Mouse (Mus musculus): ENCODE data around the gene Slc25a22. TPM values are rescaled to one million over a fixed set of nuclear protein-coding genes. Genes with fewer than 3 reads are reported as not detected.
A peak's percentile ranks its signal among the peaks of the same experiment; 100 is the strongest.

Slc25a22 gene
- total and polyA plus RNA-seq, 3 experiments: 55.8 to 85.8 (median 72.6) TPM

- Histone ChIP-seq H3K79me2 (replicated peaks; ENCODE audit: control insufficient read depth, insufficient read depth, low read length) (no peaks in the 10 kb centered on the region), H3K9ac (ENCODE audit: low read depth, low read length) (peak within 1 kb of the TSS; percentile 19; the same call in 1 of the 2 replicates), H3K36me3 (ENCODE audit: control insufficient read depth, insufficient read depth, low read length) (peaks cover 7% of the 10 kb centered on the region), H3K4me3 (peak within 1 kb of the TSS; percentile 45), H3K4me1 (ENCODE audit: control insufficient read depth, insufficient read depth, low read length) (peaks cover 5% of the 10 kb centered on the region), H3K27ac (peak within 1 kb of the TSS; percentile 8; the same call in 1 of the 2 replicates), H3K27me3 (ENCODE audit: control insufficient read depth, insufficient read depth, low read length) (no peaks in the 10 kb centered on the region)
- TF ChIP-seq EP300 (IDR thresholded peaks at IDR 0.05; ENCODE audit: insufficient read depth, low read depth, low read length) (no peak), POLR2A (IDR thresholded peaks at IDR 0.05; ENCODE audit: insufficient read depth, low read depth, low read length) (peak; percentile 60), CTCF (IDR thresholded peaks at IDR 0.05) (no peak)
- WGBS: under 1% methylated on average over 25 of the region's 25 CpGs
- peak; percentile 80 to 83 for DNase-seq
- intact Hi-C loops (cut with DNase I): no loop called here
These were observed 6.1 kb upstream of the Slc25a22 start, which contains the start of gene Pidd1 for GRCm38 (mm10) chr7:141443828-141444237. Gene Pidd1, minus strand, starts transcription at chr7:141444025.

DNA sequence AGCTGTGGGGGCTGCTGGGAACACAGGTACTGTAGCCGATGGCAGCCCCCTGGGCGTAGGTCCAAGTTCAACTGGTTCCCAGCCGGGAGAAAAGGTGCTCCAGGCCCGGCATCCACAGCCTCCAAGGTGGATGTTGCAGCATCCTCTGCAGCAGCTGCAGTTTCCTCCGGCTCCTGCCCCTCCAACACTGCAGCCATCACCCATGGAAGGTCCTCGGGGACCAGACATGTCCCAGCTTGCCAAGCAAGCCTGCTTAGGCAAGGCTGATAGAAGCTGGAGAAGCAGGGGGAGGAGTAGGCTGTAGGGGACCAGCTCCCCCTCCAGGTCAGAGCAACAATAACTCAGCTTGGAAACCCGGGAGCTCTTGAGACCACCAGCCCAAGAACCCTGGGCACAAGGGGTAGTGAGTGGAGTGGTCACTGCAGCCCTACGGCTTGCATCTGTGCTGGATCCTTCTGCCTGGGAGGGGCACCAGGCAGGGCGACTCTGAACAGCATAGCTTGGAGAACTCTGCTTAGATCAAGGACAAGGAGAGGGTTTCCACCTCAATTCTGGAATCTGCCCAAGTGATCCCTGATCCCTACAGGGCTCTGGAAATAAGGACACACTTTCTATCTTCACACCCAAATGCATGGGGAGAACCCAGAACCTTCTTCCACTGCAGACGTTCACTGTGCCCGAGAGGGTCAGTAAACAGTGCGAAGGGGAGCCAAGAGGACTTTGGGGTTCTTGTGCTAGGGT, 5.6 kb upstream of the Slc25a22 start:
- intact Hi-C loops (cut with DNase I): no loop called here
- peaks cover 3% of the 10 kb centered on the region for H3K4me1 ChIP-seq (ENCODE audit: control insufficient read depth, insufficient read depth, low read length)
- 16% methylated on average over 12 of the region's 12 CpGs for WGBS
- H3K4me3 ChIP-seq: peak overlapping the region; percentile 45
- no peaks in the 10 kb centered on the region for H3K27me3 ChIP-seq (ENCODE audit: control insufficient read depth, insufficient read depth, low read length)
- TF ChIP-seq CTCF (IDR thresholded peaks at IDR 0.05) (peak; percentile 24; the same call in 1 of the 2 replicates), EP300 (IDR thresholded peaks at IDR 0.05; ENCODE audit: insufficient read depth, low read depth, low read length) (no peak)
- H3K9ac ChIP-seq (ENCODE audit: low read depth, low read length): no peak overlapping the region; the same call in 1 of the 2 replicates
- no peaks in the 10 kb centered on the region for H3K79me2 ChIP-seq (replicated peaks; ENCODE audit: control insufficient read depth, insufficient read depth, low read length)
- peaks cover 2% of the 10 kb centered on the region for H3K36me3 ChIP-seq (ENCODE audit: control insufficient read depth, insufficient read depth, low read length)
- H3K27ac ChIP-seq: no peak overlapping the region
- DNase-seq: peak in 1 of 2 experiments; percentile 27

DNA sequence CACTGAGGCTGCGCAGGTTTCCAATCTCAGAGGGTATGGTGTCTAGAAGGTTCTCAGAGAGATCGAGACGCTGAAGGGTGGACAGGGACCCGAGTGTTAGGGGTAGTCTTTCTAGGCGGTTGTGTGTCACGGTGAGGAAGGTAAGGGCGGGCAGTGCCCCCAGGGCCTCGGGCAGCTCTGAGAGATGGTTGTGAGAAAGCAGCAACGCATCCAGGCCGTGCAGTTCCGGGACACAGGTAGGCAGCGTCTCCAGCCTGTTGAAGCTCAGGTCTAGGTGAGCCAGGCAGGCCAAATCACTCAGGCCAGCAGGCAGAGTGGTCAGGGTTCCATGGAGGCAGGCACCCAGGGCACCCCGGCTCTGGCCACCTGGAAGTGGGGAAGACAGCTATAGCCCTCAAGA, 4.5 kb upstream of the Slc25a22 start:
- H3K4me3 ChIP-seq: no peak overlapping the region

DNA sequence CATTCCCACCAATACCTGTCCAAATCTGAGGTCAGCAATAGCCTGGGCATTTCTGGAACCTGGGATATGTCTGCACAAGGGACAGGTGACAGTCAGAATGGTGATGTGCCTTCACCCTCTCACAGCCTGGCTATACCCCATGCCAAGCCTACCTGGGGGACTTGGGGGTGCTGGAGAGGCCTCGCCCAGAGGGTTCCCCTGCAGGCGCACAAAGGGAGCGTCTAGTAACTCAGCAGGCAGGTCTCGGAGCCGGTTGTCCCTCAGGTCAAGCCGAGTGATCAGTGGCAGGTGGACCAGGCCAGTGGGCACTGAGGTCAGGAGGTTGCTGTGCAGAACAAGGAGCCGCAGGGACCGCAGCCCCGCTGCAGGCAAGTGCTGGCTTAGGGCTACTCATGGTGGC, 3.8 kb upstream of the Slc25a22 start:
- H3K27ac ChIP-seq: no peak overlapping the region
- 96% methylated on average over 9 of the region's 9 CpGs for WGBS
- H3K79me2 ChIP-seq (replicated peaks; ENCODE audit: control insufficient read depth, insufficient read depth, low read length): no peaks in the 10 kb centered on the region
- DNase-seq: peak in 1 of 2 experiments; percentile 19
- H3K4me1 ChIP-seq (ENCODE audit: control insufficient read depth, insufficient read depth, low read length): peaks cover 1% of the 10 kb centered on the region
- TF ChIP-seq POLR2A (IDR thresholded peaks at IDR 0.05; ENCODE audit: insufficient read depth, low read depth, low read length) (no peak), EP300 (IDR thresholded peaks at IDR 0.05; ENCODE audit: insufficient read depth, low read depth, low read length) (no peak), CTCF (IDR thresholded peaks at IDR 0.05) (no peak)
- no peaks in the 10 kb centered on the region for H3K36me3 ChIP-seq (ENCODE audit: control insufficient read depth, insufficient read depth, low read length)
- H3K27me3 ChIP-seq (ENCODE audit: control insufficient read depth, insufficient read depth, low read length): no peaks in the 10 kb centered on the region
- H3K9ac ChIP-seq (ENCODE audit: low read depth, low read length): no peak overlapping the region
- intact Hi-C loops (cut with DNase I): no loop called here
- H3K4me3 ChIP-seq: no peak overlapping the region

More for the DNA sequence above, 4.5 kb upstream of the Slc25a22 start:
- Histone ChIP-seq H3K9ac (ENCODE audit: low read depth, low read length) (no peak overlapping the region), H3K27me3 (ENCODE audit: control insufficient read depth, insufficient read depth, low read length) (no peaks in the 10 kb centered on the region), H3K36me3 (ENCODE audit: control insufficient read depth, insufficient read depth, low read length) (no peaks in the 10 kb centered on the region), H3K4me1 (ENCODE audit: control insufficient read depth, insufficient read depth, low read length) (peaks cover 3% of the 10 kb centered on the region), H3K79me2 (replicated peaks; ENCODE audit: control insufficient read depth, insufficient read depth, low read length) (no peaks in the 10 kb centered on the region), H3K27ac (no peak overlapping the region)
- WGBS: 95% methylated on average over 13 of the region's 13 CpGs
- no peak for TF ChIP-seq POLR2A (IDR thresholded peaks at IDR 0.05; ENCODE audit: insufficient read depth, low read depth, low read length)
- TF ChIP-seq CTCF (IDR thresholded peaks at IDR 0.05): no peak
- no peak for TF ChIP-seq EP300 (IDR thresholded peaks at IDR 0.05; ENCODE audit: insufficient read depth, low read depth, low read length)
- DNase-seq: peak in 1 of 2 experiments; percentile 14
- intact Hi-C loops (cut with DNase I): no loop called here

DNA sequence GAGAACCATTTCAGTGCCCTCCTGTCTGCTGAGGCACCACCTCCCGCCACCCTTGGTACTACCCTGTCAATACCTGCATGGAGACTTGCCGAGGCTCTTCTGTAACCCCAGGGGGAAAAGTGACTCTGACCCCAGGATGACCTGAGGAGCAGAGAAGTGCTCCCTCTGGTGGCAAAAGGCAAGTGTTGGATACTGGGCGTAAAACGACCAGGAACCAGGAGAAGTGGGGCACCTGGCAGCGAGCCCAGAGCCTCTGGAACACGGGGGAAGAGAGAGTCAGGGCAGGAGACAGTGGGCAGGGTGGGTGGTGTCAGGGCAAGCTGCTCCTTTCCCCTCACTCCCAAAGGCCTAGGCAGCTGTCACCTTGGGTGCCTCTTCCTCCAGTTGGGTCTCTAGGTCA, 2.9 kb upstream of the Slc25a22 start:
- Histone ChIP-seq H3K27me3 (ENCODE audit: control insufficient read depth, insufficient read depth, low read length) (no peaks in the 10 kb centered on the region), H3K4me1 (ENCODE audit: control insufficient read depth, insufficient read depth, low read length) (peaks cover 6% of the 10 kb centered on the region), H3K79me2 (replicated peaks; ENCODE audit: control insufficient read depth, insufficient read depth, low read length) (no peaks in the 10 kb centered on the region), H3K9ac (ENCODE audit: low read depth, low read length) (no peak overlapping the region), H3K27ac (no peak overlapping the region), H3K4me3 (no peak overlapping the region), H3K36me3 (ENCODE audit: control insufficient read depth, insufficient read depth, low read length) (no peaks in the 10 kb centered on the region)
- WGBS: 19% methylated on average over 6 of the region's 6 CpGs
- intact Hi-C loops (cut with DNase I): no loop called here
- DNase-seq: peak; percentile 55 to 57
- no peak for TF ChIP-seq EP300 (IDR thresholded peaks at IDR 0.05; ENCODE audit: insufficient read depth, low read depth, low read length)
- no peak for TF ChIP-seq POLR2A (IDR thresholded peaks at IDR 0.05; ENCODE audit: insufficient read depth, low read depth, low read length)
- TF ChIP-seq CTCF (IDR thresholded peaks at IDR 0.05): peak; percentile 85

DNA sequence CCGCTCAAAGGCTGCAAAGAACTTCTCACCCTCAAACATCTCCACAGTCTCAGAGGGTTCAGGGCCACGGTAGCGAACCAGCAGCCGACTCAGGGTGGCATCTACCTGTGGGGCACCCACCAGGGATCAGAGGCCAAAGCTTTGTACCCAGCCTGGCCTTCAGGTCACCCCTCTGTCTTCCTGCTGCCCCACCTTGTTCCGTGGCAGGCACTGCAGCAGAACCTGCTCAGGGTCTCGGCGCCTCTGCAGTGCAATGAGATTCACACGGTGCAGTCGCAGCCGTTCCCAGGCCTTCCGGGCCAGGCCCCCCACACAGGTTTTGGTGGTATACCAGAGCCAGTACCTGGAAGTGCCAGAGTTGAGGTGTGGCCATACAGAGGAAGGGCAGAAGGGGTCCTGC, 2.1 kb upstream of the Slc25a22 start:
- H3K4me3 ChIP-seq: no peak overlapping the region
- intact Hi-C loops (cut with DNase I): no loop called here
- H3K27ac ChIP-seq: no peak overlapping the region
- H3K4me1 ChIP-seq (ENCODE audit: control insufficient read depth, insufficient read depth, low read length): peaks cover 9% of the 10 kb centered on the region
- peak in 1 of 2 experiments; percentile 19 for DNase-seq
- H3K27me3 ChIP-seq (ENCODE audit: control insufficient read depth, insufficient read depth, low read length): no peaks in the 10 kb centered on the region
- whole genome bisulfite sequencing: 95% methylated on average over 11 of the region's 11 CpGs
- no peak overlapping the region for H3K9ac ChIP-seq (ENCODE audit: low read depth, low read length)
- no peaks in the 10 kb centered on the region for H3K36me3 ChIP-seq (ENCODE audit: control insufficient read depth, insufficient read depth, low read length)
- no peaks in the 10 kb centered on the region for H3K79me2 ChIP-seq (replicated peaks; ENCODE audit: control insufficient read depth, insufficient read depth, low read length)
- no peak for TF ChIP-seq EP300 (IDR thresholded peaks at IDR 0.05; ENCODE audit: insufficient read depth, low read depth, low read length)
